Mouse (Mus musculus) neural tube, embryonic 12.5 days (tissue): ENCODE measurements around the gene 1700024P04Rik. TPM values are rescaled to one million over a fixed set of nuclear protein-coding genes. Genes with fewer than 3 reads are reported as not detected.

ENCODE experiments used
- polyA plus RNA-seq: library from polyadenylated mRNA; unstranded; fragments of >200 nt; fragmentation: Nextera tagmentation; extraction: Ambion mirVana; gene quantifications from 2 replicates; pipeline ENCODE4 v1.2.1, GENCODE M21; 2016

1700024P04Rik gene
- polyA plus RNA-seq, 1 experiment from 2014 or later = not detected

Other genes starting within 250 kb of the 1700024P04Rik start
- gene Fcho2, start 169.1 kb downstream of the 1700024P04Rik start, polyA plus RNA-seq = 37.8 and 42.2 TPM in 2 replicates
- 76.4 and 82.5 TPM in 2 replicates for gene Tnpo1, start 58.2 kb downstream of the 1700024P04Rik start, polyA plus RNA-seq
- gene Zfp366, start 200.3 kb upstream of the 1700024P04Rik start, polyA plus RNA-seq = 0.56 and 0.57 TPM in 2 replicates